Mouse (Mus musculus): ENCODE results near the gene Gins1. TPM values are rescaled to one million over a fixed set of nuclear protein-coding genes. Genes with fewer than 3 reads are reported as not detected.
"Not testable (repeated sequence)": the region's sequence is repeated elsewhere in the genome, so short reads cannot be mapped to it uniquely, and the experiment has no call there.

The Gins1 gene
- polyA plus RNA-seq, 1 experiment from 2014 or later, result 62.8 TPM

DNA sequence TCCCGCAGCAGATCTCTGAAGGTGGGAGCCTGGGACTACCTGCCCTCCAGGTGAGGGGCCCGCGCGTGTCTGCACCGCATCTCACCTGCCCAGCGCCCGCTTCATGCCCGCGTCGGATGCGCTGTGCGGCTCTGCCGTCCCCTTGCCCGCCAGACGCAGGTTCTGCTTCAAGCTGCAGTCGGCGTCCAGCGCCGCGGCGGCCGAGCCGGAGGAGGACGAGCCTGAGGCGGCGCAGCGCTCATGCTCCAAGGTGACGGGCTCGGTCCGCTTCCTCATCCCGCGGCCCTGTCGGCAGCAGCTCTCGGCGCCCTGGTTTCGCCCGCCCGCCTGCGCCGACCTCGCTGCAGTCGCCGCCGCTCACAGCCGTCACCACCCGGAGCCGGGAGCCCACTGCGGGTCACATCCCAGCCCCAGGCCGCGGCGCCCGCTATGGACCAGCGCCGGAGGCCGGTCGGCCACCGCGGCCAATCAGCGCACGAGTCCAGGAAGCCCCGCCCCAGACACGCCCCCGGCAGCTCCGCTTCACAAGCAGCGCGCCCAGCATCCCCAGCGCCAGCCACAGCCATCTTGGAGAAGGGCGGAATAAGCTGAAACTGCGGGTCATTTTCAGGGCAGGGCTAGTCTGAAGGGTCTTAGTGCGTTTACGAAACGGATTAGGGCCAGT lies 796 bp upstream of the Gins1 start, which contains the start of gene Abhd12:
TSS of gene Abhd12 (minus strand) at position 470 of the 664 bp plus-strand sequence.
- WGBS, result under 1% methylated on average over 52 of the region's 72 CpGs
- H3K4me2 ChIP-seq (replicated peaks; ENCODE audit: low read depth, low read length), result peak within 1 kb of the TSS; percentile 87
- peak within 1 kb of the TSS; percentile 67 for H3K4me3 ChIP-seq (ENCODE audit: low read length)
- peak within 1 kb of the TSS; percentile 62 for H3K9ac ChIP-seq (ENCODE audit: low read depth, low read length)
- H3K9me3 ChIP-seq (ENCODE audit: control insufficient read depth, low read length), result no peaks in the 10 kb centered on the region
- no peaks in the 10 kb centered on the region for H3K36me3 ChIP-seq (ENCODE audit: control insufficient read depth, insufficient read depth, low read length)
- peaks cover 9% of the 10 kb centered on the region; the same call in 1 of the 2 replicates for H3K4me1 ChIP-seq (ENCODE audit: control insufficient read depth, insufficient read depth, low read length)
- H3K27me3 ChIP-seq (ENCODE audit: control insufficient read depth, insufficient read depth, low read length), result no peaks in the 10 kb centered on the region
- H3K27ac ChIP-seq (ENCODE audit: low read depth, low read length), result peak within 1 kb of the TSS; percentile 90
- ATAC-seq (ENCODE audit: low FRiP score, low TSS enrichment), result peak; percentile 98

GRCm38 (mm10) chr2:150908881-150909280 lies 3.7 kb downstream of the Gins1 start:
- 49% methylated on average over 6 of the region's 6 CpGs for WGBS
- not testable (repeated sequence) for H3K27me3 ChIP-seq (ENCODE audit: control insufficient read depth, insufficient read depth, low read length); H3K36me3 ChIP-seq (ENCODE audit: control insufficient read depth, insufficient read depth, low read length); H3K9me3 ChIP-seq (ENCODE audit: control insufficient read depth, low read length); ATAC-seq (ENCODE audit: low FRiP score, low TSS enrichment); H3K27ac ChIP-seq (ENCODE audit: low read depth, low read length); H3K4me1 ChIP-seq (ENCODE audit: control insufficient read depth, insufficient read depth, low read length)
- 0 out of 2 replicates have a peak overlapping the region, but pooled peaks have one; percentile 62 for H3K9ac ChIP-seq (ENCODE audit: low read depth, low read length)
- H3K4me3 ChIP-seq (ENCODE audit: low read length), result peak overlapping the region; percentile 70; the same call in 1 of the 2 replicates
- peak overlapping the region; percentile 60 for H3K4me2 ChIP-seq (replicated peaks; ENCODE audit: low read depth, low read length)

- ATAC-seq (ENCODE audit: low FRiP score, low TSS enrichment), result peak; percentile 96
- Histone ChIP-seq H3K9ac (ENCODE audit: low read depth, low read length) (peak overlapping the region; percentile 62), H3K27me3 (ENCODE audit: control insufficient read depth, insufficient read depth, low read length) (no peaks in the 10 kb centered on the region), H3K36me3 (ENCODE audit: control insufficient read depth, insufficient read depth, low read length) (no peaks in the 10 kb centered on the region), H3K4me3 (ENCODE audit: low read length) (peak overlapping the region; percentile 70), H3K4me2 (replicated peaks; ENCODE audit: low read depth, low read length) (peak overlapping the region; percentile 60), H3K9me3 (ENCODE audit: control insufficient read depth, low read length) (no peaks in the 10 kb centered on the region), H3K27ac (ENCODE audit: low read depth, low read length) (peak overlapping the region; percentile 93), H3K4me1 (ENCODE audit: control insufficient read depth, insufficient read depth, low read length) (0 out of 2 replicates have a peak, but pooled peaks cover 4% of the 10 kb centered on the region)
- under 1% methylated on average over 35 of the region's 35 CpGs for WGBS
Observed at GRCm38 (mm10) chr2:150909429-150910039, 4.3 kb downstream of the Gins1 start.

- Histone ChIP-seq H3K9me3 (ENCODE audit: control insufficient read depth, low read length) (no peaks in the 10 kb centered on the region), H3K4me3 (ENCODE audit: low read length) (peak overlapping the region; percentile 70), H3K9ac (ENCODE audit: low read depth, low read length) (peak overlapping the region; percentile 62), H3K4me1 (ENCODE audit: control insufficient read depth, insufficient read depth, low read length) (0 out of 2 replicates have a peak, but pooled peaks cover 4% of the 10 kb centered on the region), H3K4me2 (replicated peaks; ENCODE audit: low read depth, low read length) (peak overlapping the region; percentile 60), H3K27ac (ENCODE audit: low read depth, low read length) (no peak overlapping the region), H3K36me3 (ENCODE audit: control insufficient read depth, insufficient read depth, low read length) (peaks cover under 1% of the 10 kb centered on the region; the same call in 1 of the 2 replicates), H3K27me3 (ENCODE audit: control insufficient read depth, insufficient read depth, low read length) (no peaks in the 10 kb centered on the region)
- ATAC-seq (ENCODE audit: low FRiP score, low TSS enrichment), result no peak
- WGBS, result 29% methylated on average over 8 of the region's 10 CpGs
Observed at GRCm38 (mm10) chr2:150910295-150910881, 5.2 kb downstream of the Gins1 start.

GRCm38 (mm10) chr2:150914781-150915515 lies 9.7 kb downstream of the Gins1 start:
- Histone ChIP-seq H3K9me3 (ENCODE audit: control insufficient read depth, low read length) (no peaks in the 10 kb centered on the region), H3K27ac (ENCODE audit: low read depth, low read length) (no peak overlapping the region), H3K36me3 (ENCODE audit: control insufficient read depth, insufficient read depth, low read length) (peaks cover 23% of the 10 kb centered on the region; the same call in 1 of the 2 replicates), H3K9ac (ENCODE audit: low read depth, low read length) (no peak overlapping the region), H3K4me3 (ENCODE audit: low read length) (no peak overlapping the region), H3K27me3 (ENCODE audit: control insufficient read depth, insufficient read depth, low read length) (no peaks in the 10 kb centered on the region), H3K4me1 (ENCODE audit: control insufficient read depth, insufficient read depth, low read length) (0 out of 2 replicates have a peak, but pooled peaks cover 4% of the 10 kb centered on the region), H3K4me2 (replicated peaks; ENCODE audit: low read depth, low read length) (no peak overlapping the region)
- no peak for ATAC-seq (ENCODE audit: low FRiP score, low TSS enrichment)
- WGBS, result 78% methylated on average over 4 of the region's 4 CpGs

GRCm38 (mm10) chr2:150915786-150916185 lies 10.6 kb downstream of the Gins1 start:
- H3K9ac ChIP-seq (ENCODE audit: low read depth, low read length), result no peak overlapping the region
- 94% methylated on average over 5 of the region's 5 CpGs for WGBS
- 0 out of 2 replicates have a peak, but pooled peaks cover 4% of the 10 kb centered on the region for H3K4me1 ChIP-seq (ENCODE audit: control insufficient read depth, insufficient read depth, low read length)
- ATAC-seq (ENCODE audit: low FRiP score, low TSS enrichment), result no peak
- peaks cover 23% of the 10 kb centered on the region; the same call in 1 of the 2 replicates for H3K36me3 ChIP-seq (ENCODE audit: control insufficient read depth, insufficient read depth, low read length)
- H3K27me3 ChIP-seq (ENCODE audit: control insufficient read depth, insufficient read depth, low read length), result no peaks in the 10 kb centered on the region
- no peak overlapping the region for H3K4me3 ChIP-seq (ENCODE audit: low read length)
- H3K9me3 ChIP-seq (ENCODE audit: control insufficient read depth, low read length), result no peaks in the 10 kb centered on the region
- H3K27ac ChIP-seq (ENCODE audit: low read depth, low read length), result no peak overlapping the region
- no peak overlapping the region for H3K4me2 ChIP-seq (replicated peaks; ENCODE audit: low read depth, low read length)

- no peak overlapping the region for H3K9ac ChIP-seq (ENCODE audit: low read depth, low read length)
- H3K4me3 ChIP-seq (ENCODE audit: low read length), result no peak overlapping the region
- no peak overlapping the region for H3K4me2 ChIP-seq (replicated peaks; ENCODE audit: low read depth, low read length)
- 90% methylated on average over 3 of the region's 3 CpGs for WGBS
- peaks cover 37% of the 10 kb centered on the region; the same call in 1 of the 2 replicates for H3K36me3 ChIP-seq (ENCODE audit: control insufficient read depth, insufficient read depth, low read length)
- H3K27me3 ChIP-seq (ENCODE audit: control insufficient read depth, insufficient read depth, low read length), result no peaks in the 10 kb centered on the region
- no peak overlapping the region for H3K27ac ChIP-seq (ENCODE audit: low read depth, low read length)
- no peak for ATAC-seq (ENCODE audit: low FRiP score, low TSS enrichment)
- no peaks in the 10 kb centered on the region for H3K9me3 ChIP-seq (ENCODE audit: control insufficient read depth, low read length)
- H3K4me1 ChIP-seq (ENCODE audit: control insufficient read depth, insufficient read depth, low read length), result no peaks in the 10 kb centered on the region
Observed at GRCm38 (mm10) chr2:150918720-150919119, 13.5 kb downstream of the Gins1 start.

- no peaks in the 10 kb centered on the region for H3K4me1 ChIP-seq (ENCODE audit: control insufficient read depth, insufficient read depth, low read length)
- no peak for ATAC-seq (ENCODE audit: low FRiP score, low TSS enrichment)
- no peak overlapping the region for H3K9ac ChIP-seq (ENCODE audit: low read depth, low read length)
- no peak overlapping the region for H3K4me2 ChIP-seq (replicated peaks; ENCODE audit: low read depth, low read length)
- H3K4me3 ChIP-seq (ENCODE audit: low read length), result no peak overlapping the region
- H3K27ac ChIP-seq (ENCODE audit: low read depth, low read length), result no peak overlapping the region
- no peaks in the 10 kb centered on the region for H3K27me3 ChIP-seq (ENCODE audit: control insufficient read depth, insufficient read depth, low read length)
- peaks cover 35% of the 10 kb centered on the region; the same call in 1 of the 2 replicates for H3K36me3 ChIP-seq (ENCODE audit: control insufficient read depth, insufficient read depth, low read length)
- 83% methylated on average over 3 of the region's 3 CpGs for WGBS
- H3K9me3 ChIP-seq (ENCODE audit: control insufficient read depth, low read length), result no peaks in the 10 kb centered on the region
Observed at GRCm38 (mm10) chr2:150920543-150920942, 15.3 kb downstream of the Gins1 start.

Data from kidney, embryonic 14.5 days (tissue).